Mouse (Mus musculus) hindbrain, postnatal 0 days (tissue): ENCODE results near the gene Zic2. TPM values are rescaled to one million over a fixed set of nuclear protein-coding genes. Genes with fewer than 3 reads are reported as not detected.

Experiments
- ATAC-seq: fragments of 200-750 bp; cut with Nextera tagmentation; 2 replicates; pipeline ENCODE4 v1.8.0; 2017; ENCODE audit warnings: mild to moderate bottlenecking, moderate TSS enrichment, moderate library complexity
- DNase-seq: peaks from one replicate; pipeline ENCODE4 v3.0.0-alpha.2; 2015; ENCODE audit warnings: low spot score
- H3K27ac ChIP-seq: fragments of 300-500 bp; sonication (generic); 2 replicates; pipeline ENCODE4 v1.5.1; 2014; ENCODE audit warnings: mild to moderate bottlenecking
- H3K27me3 ChIP-seq: fragments of 300-500 bp; sonication (generic); 2 replicates; pipeline ENCODE4 v1.6.1; 2014; ENCODE audit warnings: low read length, mixed read lengths; ENCODE audit not compliant: insufficient read depth
- H3K36me3 ChIP-seq: fragments of 300-500 bp; sonication (generic); 2 replicates; pipeline ENCODE4 v1.6.1; 2014; ENCODE audit warnings: low read length, mixed read lengths; ENCODE audit not compliant: insufficient read depth
- H3K4me1 ChIP-seq: fragments of 300-500 bp; sonication (generic); 2 replicates; pipeline ENCODE4 v1.6.1; 2014; ENCODE audit warnings: antibody characterized with exemption, low read length, mixed read lengths; ENCODE audit not compliant: insufficient read depth
- H3K4me2 ChIP-seq: fragments of 300-500 bp; sonication (generic); 2 replicates; pipeline ENCODE4 v1.6.1; 2014; ENCODE audit warnings: low read depth, mild to moderate bottlenecking, low read length, moderate library complexity, mixed read lengths
- H3K4me3 ChIP-seq: fragments of 300-500 bp; sonication (generic); 2 replicates; pipeline ENCODE4 v1.5.1; 2014; ENCODE audit warnings: low read length
- H3K9ac ChIP-seq: fragments of 300-500 bp; sonication (generic); replicated peaks from 2 replicates; pipeline ENCODE4 v1.6.1; 2014; ENCODE audit warnings: mild to moderate bottlenecking, low read length, moderate library complexity, mixed read lengths
- H3K9me3 ChIP-seq: fragments of 300-500 bp; sonication (generic); 2 replicates; pipeline ENCODE4 v1.6.1; 2016; ENCODE audit warnings: low read length, mixed read lengths
- CTCF ChIP-seq: IDR thresholded peaks from 2 replicates; pipeline ENCODE4 v1.5.1; 2016; ENCODE audit warnings: antibody characterized with exemption, control low read depth, low read depth
- WGBS: fragments of 180-500 bp; shearing (Covaris S2); extraction: QIAGEN DNeasy Blood & Tissue Kit; methylation state at CpG from one replicate; pipeline ENCODE4 v1.1.7; 2014; 5-methylcytosine and 5-hydroxymethylcytosine counted together
- polyA plus RNA-seq: library from polyadenylated mRNA; unstranded; fragments of >200 nt; fragmentation: Nextera tagmentation; extraction: Ambion mirVana; gene quantifications from 2 replicates; pipeline ENCODE4 v1.2.1, GENCODE M21; 2015
- total RNA-seq: library from RNA; depleted of rRNA; stranded (reverse); fragments of >200 nt; gene quantifications from 2 replicates; pipeline ENCODE4 v1.2.3, GENCODE M21; 2014

Gene Zic2
- total and polyA plus RNA-seq, 2 experiments from 2014 or later: 35.9 to 234 TPM

GRCm38 (mm10) chr14:122464763-122465741 lies 10.2 kb upstream of the Zic2 start, which contains the start of gene Zic5:
Zic5 (minus strand) TSS chr14:122465677.
- peak; percentile 92 for DNase-seq
- H3K9ac ChIP-seq: peak within 1 kb of the TSS; percentile 72
- no peaks in the 10 kb centered on the region for H3K36me3 ChIP-seq
- H3K4me3 ChIP-seq: peak within 1 kb of the TSS; percentile 70
- 2% methylated on average over 55 of the region's 62 CpGs for WGBS
- H3K27me3 ChIP-seq: peaks cover 27% of the 10 kb centered on the region; the same call in 1 of the 2 replicates
- no peaks in the 10 kb centered on the region for H3K9me3 ChIP-seq
- TF ChIP-seq CTCF: no peak
- H3K27ac ChIP-seq: peak within 1 kb of the TSS; percentile 94
- H3K4me1 ChIP-seq: no peaks in the 10 kb centered on the region
- peak; percentile 84 for ATAC-seq
- peak within 1 kb of the TSS; percentile 61 for H3K4me2 ChIP-seq

- peak overlapping the region; percentile 72; the same call in 1 of the 2 replicates for H3K9ac ChIP-seq
Observed at GRCm38 (mm10) chr14:122465931-122466490, 9.2 kb upstream of the Zic2 start.

GRCm38 (mm10) chr14:122466756-122467362 lies 8.4 kb upstream of the Zic2 start:
- 43% methylated on average over 7 of the region's 7 CpGs for WGBS
- peak; percentile 7 for DNase-seq
- TF ChIP-seq CTCF: no peak
- Histone ChIP-seq H3K4me1 (no peaks in the 10 kb centered on the region), H3K4me3 (no peak overlapping the region; the same call in 1 of the 2 replicates), H3K9me3 (no peaks in the 10 kb centered on the region), H3K36me3 (no peaks in the 10 kb centered on the region), H3K27me3 (peaks cover 32% of the 10 kb centered on the region; the same call in 1 of the 2 replicates), H3K27ac (no peak overlapping the region), H3K4me2 (peak overlapping the region; percentile 61), H3K9ac (no peak overlapping the region)
- no peak for ATAC-seq

More at GRCm38 (mm10) chr14:122465931-122466490, 9.2 kb upstream of the Zic2 start:
- Histone ChIP-seq H3K9me3 (no peaks in the 10 kb centered on the region), H3K4me2 (peak overlapping the region; percentile 61), H3K27ac (peak overlapping the region; percentile 94), H3K4me1 (no peaks in the 10 kb centered on the region), H3K4me3 (peak overlapping the region; percentile 70), H3K36me3 (no peaks in the 10 kb centered on the region), H3K27me3 (peaks cover 30% of the 10 kb centered on the region; the same call in 1 of the 2 replicates)
- no peak for ATAC-seq
- no peak for TF ChIP-seq CTCF
- 22% methylated on average over 13 of the region's 13 CpGs for WGBS
- DNase-seq: peak; percentile 36

- Histone ChIP-seq H3K4me3 (peak overlapping the region; percentile 26; the same call in 1 of the 2 replicates), H3K4me1 (no peaks in the 10 kb centered on the region), H3K27ac (peak overlapping the region; percentile 85), H3K4me2 (peak overlapping the region; percentile 61), H3K9ac (peak overlapping the region; percentile 56), H3K9me3 (no peaks in the 10 kb centered on the region), H3K27me3 (peaks cover 32% of the 10 kb centered on the region; the same call in 1 of the 2 replicates), H3K36me3 (no peaks in the 10 kb centered on the region)
- ATAC-seq (no peak), DNase-seq (peak; percentile 53)
- 12% methylated on average over 23 of the region's 23 CpGs for WGBS
- no peak for TF ChIP-seq CTCF
Observed at GRCm38 (mm10) chr14:122467926-122468841, 7.1 kb upstream of the Zic2 start.

GRCm38 (mm10) chr14:122468971-122469755 lies 6.1 kb upstream of the Zic2 start:
- peak overlapping the region; percentile 26 for H3K4me3 ChIP-seq
- peak overlapping the region; percentile 85 for H3K27ac ChIP-seq
- 9% methylated on average over 28 of the region's 28 CpGs for WGBS

More at GRCm38 (mm10) chr14:122468971-122469755, 6.1 kb upstream of the Zic2 start:
- peak; percentile 49 for DNase-seq
- no peak for TF ChIP-seq CTCF
- no peaks in the 10 kb centered on the region for H3K36me3 ChIP-seq
- H3K27me3 ChIP-seq: peaks cover 32% of the 10 kb centered on the region; the same call in 1 of the 2 replicates
- H3K9me3 ChIP-seq: no peaks in the 10 kb centered on the region
- no peak for ATAC-seq
- peak overlapping the region; percentile 61 for H3K4me2 ChIP-seq
- no peaks in the 10 kb centered on the region for H3K4me1 ChIP-seq
- H3K9ac ChIP-seq: peak overlapping the region; percentile 56
